Mouse (Mus musculus): ENCODE results near the gene Gdap1l1. TPM values are rescaled to one million over a fixed set of nuclear protein-coding genes. Genes with fewer than 3 reads are reported as not detected.

Gene Gdap1l1
- total RNA-seq, 2 experiments from 2014 or later = not detected

- intact Hi-C loops (cut with DNase I) = no loop called here
- DNase-seq = peak in 1 of 2 experiments; percentile 32
Observed at GRCm38 (mm10) chr2:163420366-163420886, 17.9 kb upstream of the Gdap1l1 start.

GRCm38 (mm10) chr2:163422895-163423660, 15.2 kb upstream of the Gdap1l1 start:
- intact Hi-C loops (cut with DNase I) = no loop called here
- DNase-seq = peak in 1 of 2 experiments; percentile 31

- intact Hi-C loops (cut with DNase I) = no loop called here
- DNase-seq = no peak
Observed at GRCm38 (mm10) chr2:163424597-163424996, 13.7 kb upstream of the Gdap1l1 start, which contains the start of gene Oser1. Gene Oser1, minus strand, starts transcription at chr2:163424697.

GRCm38 (mm10) chr2:163428346-163429011, 9.8 kb upstream of the Gdap1l1 start:
- intact Hi-C loops (cut with DNase I) = no loop called here
- no peak for DNase-seq

- no peak for DNase-seq
- intact Hi-C loops (cut with DNase I) = no loop called here
Observed at GRCm38 (mm10) chr2:163431289-163431688, 7.0 kb upstream of the Gdap1l1 start.

- intact Hi-C loops (cut with DNase I) = no loop called here
- DNase-seq = no peak
Observed at GRCm38 (mm10) chr2:163433971-163434370, 4.3 kb upstream of the Gdap1l1 start.

- DNase-seq = no peak
- intact Hi-C loops (cut with DNase I) = no loop called here
Observed at GRCm38 (mm10) chr2:163437800-163438199, 476 bp upstream of the Gdap1l1 start.

- intact Hi-C loops (cut with DNase I) = no loop called here
- peak; percentile 32 to 67 for DNase-seq
Observed at GRCm38 (mm10) chr2:163438619-163439451, 559 bp downstream of the Gdap1l1 start.

- intact Hi-C loops (cut with DNase I) = no loop called here
- DNase-seq = no peak
Observed at GRCm38 (mm10) chr2:163439488-163439887, 1.2 kb downstream of the Gdap1l1 start.

- intact Hi-C loops (cut with DNase I) = no loop called here
- DNase-seq = peak; percentile 50 to 58
Observed at GRCm38 (mm10) chr2:163443543-163443942, 5.3 kb downstream of the Gdap1l1 start.

GRCm38 (mm10) chr2:163444017-163444416, 5.7 kb downstream of the Gdap1l1 start:
- DNase-seq = no peak

GRCm38 (mm10) chr2:163447375-163447774, 9.1 kb downstream of the Gdap1l1 start:
- no peak for DNase-seq
- intact Hi-C loops (cut with DNase I) = no loop called here

More at GRCm38 (mm10) chr2:163444017-163444416, 5.7 kb downstream of the Gdap1l1 start:
- intact Hi-C loops (cut with DNase I) = no loop called here

GRCm38 (mm10) chr2:163449276-163449675, 11.0 kb downstream of the Gdap1l1 start:
- no peak for DNase-seq
- intact Hi-C loops (cut with DNase I) = no loop called here

- no peak for DNase-seq
Observed at GRCm38 (mm10) chr2:163450668-163451295, 12.5 kb downstream of the Gdap1l1 start.

GRCm38 (mm10) chr2:163452738-163453137, 14.5 kb downstream of the Gdap1l1 start:
- intact Hi-C loops (cut with DNase I) = loop anchor here (2.0 to 10.0 kb wide), 2 partner anchors 20 to 142 kb away; partner anchors contain the start of gene Fitm2
- no peak for DNase-seq

More at GRCm38 (mm10) chr2:163450668-163451295, 12.5 kb downstream of the Gdap1l1 start:
- intact Hi-C loops (cut with DNase I) = loop anchor here (10.0 kb wide), 1 partner anchor 144 kb away; no protein-coding TSS in a partner anchor

GRCm38 (mm10) chr2:163453378-163453777, 15.1 kb downstream of the Gdap1l1 start:
- intact Hi-C loops (cut with DNase I) = loop anchor here (2.0 to 10.0 kb wide), 2 partner anchors 19 to 141 kb away; partner anchors contain the start of gene Fitm2
- DNase-seq = no peak

GRCm38 (mm10) chr2:163458539-163459265, 20.4 kb downstream of the Gdap1l1 start:
- intact Hi-C loops (cut with DNase I) = loop anchor here (10.0 kb wide), 1 partner anchor 136 kb away; no protein-coding TSS in a partner anchor
- DNase-seq = peak; percentile 41 to 47

- intact Hi-C loops (cut with DNase I) = loop anchor here (10.0 kb wide), 1 partner anchor 135 kb away; no protein-coding TSS in a partner anchor
- DNase-seq = peak; percentile 44 to 48
Observed at GRCm38 (mm10) chr2:163459380-163459779, 21.1 kb downstream of the Gdap1l1 start.

- DNase-seq = no peak
- intact Hi-C loops (cut with DNase I) = no loop called here
Observed at GRCm38 (mm10) chr2:163460622-163461021, 22.3 kb downstream of the Gdap1l1 start.
